Mouse (Mus musculus) midbrain, embryonic 10.5 days (tissue): ENCODE results near the gene Isyna1. TPM values are rescaled to one million over a fixed set of nuclear protein-coding genes. Genes with fewer than 3 reads are reported as not detected.
A peak's percentile ranks its signal among the peaks of the same experiment; 100 is the strongest.

Experiments used
- DNase-seq: peaks from one replicate; pipeline ENCODE4 v3.0.0-alpha.2; 2017; ENCODE audit warnings: low spot score
- H3K27ac ChIP-seq: fragments of 300-500 bp; sonication (generic); replicated peaks from 2 replicates; pipeline ENCODE4 v1.5.1; 2016; ENCODE audit warnings: mild to moderate bottlenecking
- H3K27me3 ChIP-seq: fragments of 300-500 bp; sonication (generic); 2 replicates; pipeline ENCODE4 v1.6.1; 2016; ENCODE audit warnings: low read depth, mild to moderate bottlenecking; ENCODE audit not compliant: poor library complexity, severe bottlenecking
- H3K36me3 ChIP-seq: fragments of 300-500 bp; sonication (generic); 2 replicates; pipeline ENCODE4 v1.6.1; 2016; ENCODE audit warnings: mild to moderate bottlenecking, moderate library complexity
- H3K4me1 ChIP-seq: fragments of 300-500 bp; sonication (generic); 2 replicates; pipeline ENCODE4 v1.6.1; 2016
- H3K4me3 ChIP-seq: fragments of 300-500 bp; sonication (generic); 2 replicates; pipeline ENCODE4 v1.5.1; 2016; ENCODE audit warnings: mild to moderate bottlenecking, moderate library complexity
- H3K9me3 ChIP-seq: fragments of 300-500 bp; sonication (generic); replicated peaks from 2 replicates; pipeline ENCODE4 v1.6.1; 2016; ENCODE audit warnings: mild to moderate bottlenecking
- WGBS: fragments of 180-500 bp; shearing (Covaris S2); methylation state at CpG from one replicate; pipeline ENCODE4 v1.1.7; 2016; 5-methylcytosine and 5-hydroxymethylcytosine counted together
- polyA plus RNA-seq: library from polyadenylated mRNA; unstranded; fragments of >200 nt; fragmentation: Nextera tagmentation; extraction: Ambion mirVana; gene quantifications from 2 replicates; pipeline ENCODE4 v1.2.1, GENCODE M21; 2016

Isyna1 gene
- polyA plus RNA-seq, 1 experiment from 2014 or later: 137 TPM

DNA sequence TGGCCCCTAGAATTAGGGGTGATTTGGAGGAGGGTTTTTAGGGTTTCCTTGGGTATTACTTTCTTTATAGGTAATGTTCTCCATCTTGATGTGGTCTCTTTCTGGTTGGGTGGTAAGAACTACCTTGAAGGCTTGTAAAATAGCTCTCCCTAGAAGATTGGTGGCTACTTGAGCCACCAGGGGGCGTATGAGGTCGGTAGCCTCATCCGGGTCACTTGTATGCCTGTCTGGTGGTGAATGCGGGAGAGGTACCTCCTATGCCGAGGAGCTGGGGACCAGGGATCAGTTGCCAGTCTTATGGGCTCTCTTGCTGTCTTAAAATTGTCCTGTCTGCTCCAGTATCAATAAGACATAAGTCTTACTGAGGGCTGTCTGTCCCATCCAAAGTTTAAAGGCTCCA, 30.9 kb downstream of the Isyna1 start:
- H3K4me1 ChIP-seq: peaks cover 19% of the 10 kb centered on the region
- WGBS: 21% methylated on average over 5 of the region's 5 CpGs
- no peaks in the 10 kb centered on the region for H3K9me3 ChIP-seq
- H3K27me3 ChIP-seq: peaks cover 41% of the 10 kb centered on the region
- DNase-seq: peak; percentile 66
- no peak overlapping the region for H3K4me3 ChIP-seq
- no peak overlapping the region for H3K27ac ChIP-seq
- no peaks in the 10 kb centered on the region for H3K36me3 ChIP-seq

GRCm38 (mm10) chr8:70627041-70627440, 32.9 kb downstream of the Isyna1 start:
- WGBS: 92% methylated on average over 5 of the region's 5 CpGs
- Histone ChIP-seq H3K4me1 (peaks cover 30% of the 10 kb centered on the region), H3K27me3 (peaks cover 40% of the 10 kb centered on the region), H3K4me3 (no peak overlapping the region), H3K36me3 (no peaks in the 10 kb centered on the region), H3K27ac (no peak overlapping the region), H3K9me3 (no peaks in the 10 kb centered on the region)
- no peak for DNase-seq

DNA sequence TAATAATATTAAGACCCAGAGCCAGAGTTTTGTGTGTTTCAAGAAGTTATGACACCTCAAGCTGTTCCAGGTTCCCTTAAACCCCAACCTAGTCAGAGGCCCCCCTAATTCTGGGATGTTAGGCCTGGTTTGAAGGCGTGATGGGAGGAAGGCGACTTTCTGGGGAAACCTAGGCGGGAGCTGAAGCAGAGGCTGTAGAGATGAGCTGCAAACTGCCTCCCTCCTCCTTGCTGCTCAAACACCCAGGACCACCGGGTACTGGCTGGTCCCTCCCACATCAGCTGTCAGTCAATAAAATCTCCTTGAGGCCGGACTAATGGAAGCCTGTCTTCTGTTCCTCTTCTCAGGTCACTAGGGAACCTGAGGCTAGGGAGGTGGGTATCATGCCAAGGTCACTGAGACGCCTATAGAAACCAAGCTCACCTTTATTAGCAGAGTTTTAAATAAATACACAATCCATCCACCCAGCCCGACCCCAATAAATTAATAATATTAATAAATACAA, 34.9 kb downstream of the Isyna1 start:
- H3K27me3 ChIP-seq: peaks cover 44% of the 10 kb centered on the region
- peak overlapping the region; percentile 60 for H3K4me3 ChIP-seq
- H3K27ac ChIP-seq: peak overlapping the region; percentile 83
- 63% methylated on average over 7 of the region's 7 CpGs for WGBS
- no peak for DNase-seq
- no peaks in the 10 kb centered on the region for H3K9me3 ChIP-seq
- peaks cover 35% of the 10 kb centered on the region for H3K4me1 ChIP-seq
- H3K36me3 ChIP-seq: no peaks in the 10 kb centered on the region

GRCm38 (mm10) chr8:70629574-70630531, 35.7 kb downstream of the Isyna1 start:
- WGBS: under 1% methylated on average over 60 of the region's 60 CpGs
- H3K9me3 ChIP-seq: no peaks in the 10 kb centered on the region
- H3K27me3 ChIP-seq: peaks cover 47% of the 10 kb centered on the region
- H3K4me3 ChIP-seq: peak overlapping the region; percentile 60
- no peaks in the 10 kb centered on the region for H3K36me3 ChIP-seq
- peak overlapping the region; percentile 83 for H3K27ac ChIP-seq
- peaks cover 35% of the 10 kb centered on the region for H3K4me1 ChIP-seq
- DNase-seq: peak; percentile 94

- Histone ChIP-seq H3K9me3 (no peaks in the 10 kb centered on the region), H3K36me3 (no peaks in the 10 kb centered on the region), H3K4me3 (peak overlapping the region; percentile 60; the same call in 1 of the 2 replicates), H3K27me3 (peaks cover 53% of the 10 kb centered on the region), H3K27ac (peak overlapping the region; percentile 83; the same call in 1 of the 2 replicates), H3K4me1 (peaks cover 40% of the 10 kb centered on the region)
- WGBS: 12% methylated on average over 22 of the region's 22 CpGs
- DNase-seq: peak; percentile 45
Observed at GRCm38 (mm10) chr8:70630532-70631381, 36.6 kb downstream of the Isyna1 start.

DNA sequence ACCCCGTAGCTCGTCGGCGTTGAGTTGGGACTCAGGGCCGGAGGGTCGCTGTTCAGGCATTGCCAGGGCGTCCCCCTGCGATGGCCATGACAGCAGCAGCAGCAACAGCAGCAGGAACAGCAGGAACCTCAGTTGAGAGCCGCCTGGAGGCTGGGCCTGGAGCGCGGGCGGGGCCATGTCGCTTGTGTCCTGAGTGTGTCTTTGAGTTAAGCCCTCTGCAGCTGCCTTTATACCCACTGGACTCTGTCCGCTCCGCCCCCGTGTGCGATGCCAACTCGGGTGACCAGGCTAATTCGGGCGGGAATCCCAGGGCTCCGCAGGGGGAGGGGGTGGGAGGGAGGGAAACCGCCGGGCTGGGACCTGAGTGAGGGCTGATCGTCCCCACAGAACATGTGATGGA, 37.3 kb downstream of the Isyna1 start:
- peaks cover 41% of the 10 kb centered on the region for H3K4me1 ChIP-seq
- H3K27ac ChIP-seq: 0 out of 2 replicates have a peak overlapping the region, but pooled peaks have one; percentile 2
- DNase-seq: no peak
- no peaks in the 10 kb centered on the region for H3K9me3 ChIP-seq
- peaks cover 53% of the 10 kb centered on the region for H3K27me3 ChIP-seq
- WGBS: 18% methylated on average over 24 of the region's 24 CpGs
- no peaks in the 10 kb centered on the region for H3K36me3 ChIP-seq
- peak overlapping the region; percentile 60; the same call in 1 of the 2 replicates for H3K4me3 ChIP-seq

DNA sequence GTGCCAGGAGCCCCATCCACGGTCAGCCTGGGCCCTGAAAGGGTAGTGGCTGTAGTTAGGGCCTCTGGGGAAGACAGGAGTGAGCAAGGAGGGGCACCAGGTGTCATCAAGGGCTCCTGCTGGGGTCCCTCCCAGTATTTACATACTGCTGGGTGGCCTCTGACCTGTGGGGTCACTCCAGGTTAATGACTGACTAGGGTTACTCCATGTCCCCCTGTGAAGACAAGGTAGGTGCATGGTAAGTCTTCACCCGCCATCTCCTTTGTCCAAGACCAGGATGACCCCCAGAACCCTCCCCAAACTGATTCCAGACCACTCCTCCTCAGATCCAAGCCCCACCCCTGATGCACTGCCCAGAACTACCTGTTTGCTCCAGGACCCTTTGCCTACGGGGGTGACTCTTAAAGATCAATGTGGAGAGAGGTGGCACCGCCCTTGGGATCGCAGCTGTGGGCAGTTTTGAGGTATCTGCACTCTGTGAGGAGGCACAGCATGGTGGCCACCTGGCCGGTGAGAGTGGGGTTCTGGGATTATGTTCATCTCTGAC, 38.2 kb downstream of the Isyna1 start, which contains the start of gene Gdf15:
Gene Gdf15 (minus strand): TSS at position 111 of the 547 bp plus-strand sequence.
- no peaks in the 10 kb centered on the region for H3K9me3 ChIP-seq
- WGBS: 74% methylated on average over 6 of the region's 6 CpGs
- H3K36me3 ChIP-seq: no peaks in the 10 kb centered on the region
- peak within 1 kb of the TSS; percentile 60; the same call in 1 of the 2 replicates for H3K4me3 ChIP-seq
- H3K4me1 ChIP-seq: peaks cover 51% of the 10 kb centered on the region
- 0 out of 2 replicates have a peak within 1 kb of the TSS, but pooled peaks have one; percentile 2 for H3K27ac ChIP-seq
- DNase-seq: no peak
- peaks cover 53% of the 10 kb centered on the region for H3K27me3 ChIP-seq

DNA sequence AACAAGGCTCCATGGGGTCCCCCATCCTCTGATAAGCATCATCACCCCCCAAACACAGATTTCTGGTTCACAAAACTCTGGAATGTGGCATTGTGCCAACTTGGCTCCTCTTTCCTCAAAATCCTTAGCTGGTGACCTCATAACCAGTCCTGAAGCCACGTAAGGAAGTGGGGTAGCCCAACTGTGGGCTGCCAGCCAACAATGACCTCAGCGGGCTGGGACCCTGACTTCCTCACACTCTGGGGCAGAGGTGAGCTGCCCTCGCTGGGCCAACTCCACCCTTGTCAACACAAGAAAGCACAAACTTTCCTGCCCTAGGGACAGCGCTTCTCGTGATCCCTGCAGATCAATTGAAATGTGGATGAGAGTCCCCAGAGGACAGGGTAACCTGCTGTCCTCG, 39.9 kb downstream of the Isyna1 start:
- H3K36me3 ChIP-seq: no peaks in the 10 kb centered on the region
- no peak overlapping the region for H3K4me3 ChIP-seq
- no peaks in the 10 kb centered on the region for H3K9me3 ChIP-seq
- no peak overlapping the region for H3K27ac ChIP-seq
- WGBS: 69% methylated on average over 6 of the region's 6 CpGs
- peaks cover 51% of the 10 kb centered on the region for H3K4me1 ChIP-seq
- peaks cover 46% of the 10 kb centered on the region for H3K27me3 ChIP-seq
- no peak for DNase-seq

DNA sequence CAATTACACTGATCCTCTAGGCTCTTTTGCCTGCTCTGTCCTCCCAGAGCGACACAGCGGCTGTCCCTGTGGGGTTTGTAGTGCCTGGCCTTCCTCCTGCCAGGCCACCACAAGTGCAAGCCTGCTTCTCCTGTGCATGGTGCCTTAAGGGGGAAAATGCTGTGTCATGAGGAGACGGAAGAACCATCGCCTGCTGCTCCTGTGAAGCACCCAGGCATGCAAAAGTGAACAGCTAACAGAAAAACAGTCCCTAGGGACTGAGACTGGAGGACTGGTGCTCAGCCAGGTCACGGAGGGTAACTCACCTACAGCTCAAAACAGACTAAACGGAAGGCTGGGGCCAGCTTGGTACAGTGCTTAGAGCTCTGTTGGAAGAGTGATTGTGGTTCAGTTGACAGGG, 41.4 kb downstream of the Isyna1 start:
- Histone ChIP-seq H3K9me3 (no peaks in the 10 kb centered on the region), H3K36me3 (no peaks in the 10 kb centered on the region), H3K4me3 (no peak overlapping the region), H3K27me3 (peaks cover 42% of the 10 kb centered on the region), H3K27ac (peak overlapping the region; percentile 34; the same call in 1 of the 2 replicates), H3K4me1 (peaks cover 36% of the 10 kb centered on the region)
- 77% methylated on average over 6 of the region's 6 CpGs for WGBS
- no peak for DNase-seq

DNA sequence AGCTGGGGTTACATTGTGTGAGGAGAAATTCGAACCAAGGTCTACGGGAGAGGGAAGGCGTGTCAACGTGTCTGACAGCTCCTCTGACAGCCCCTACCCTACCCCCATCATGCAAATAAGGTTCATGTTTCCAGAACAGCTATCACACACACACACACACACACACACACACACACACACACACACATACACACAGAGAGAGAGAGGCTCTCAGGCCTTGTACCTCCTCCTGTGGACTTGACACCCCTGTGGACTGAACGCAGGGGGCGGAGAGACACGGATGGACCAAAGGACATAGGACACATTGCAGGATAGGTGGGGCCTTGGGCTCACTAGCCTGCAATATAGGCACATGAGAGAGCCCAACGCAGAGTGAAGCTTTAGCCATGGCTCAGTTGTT, 42.7 kb downstream of the Isyna1 start:
- Histone ChIP-seq H3K27me3 (peaks cover 29% of the 10 kb centered on the region), H3K4me1 (peaks cover 23% of the 10 kb centered on the region), H3K4me3 (no peak overlapping the region), H3K36me3 (no peaks in the 10 kb centered on the region), H3K9me3 (no peaks in the 10 kb centered on the region), H3K27ac (peak overlapping the region; percentile 5; the same call in 1 of the 2 replicates)
- WGBS: 65% methylated on average over 8 of the region's 8 CpGs
- no peak for DNase-seq

DNA sequence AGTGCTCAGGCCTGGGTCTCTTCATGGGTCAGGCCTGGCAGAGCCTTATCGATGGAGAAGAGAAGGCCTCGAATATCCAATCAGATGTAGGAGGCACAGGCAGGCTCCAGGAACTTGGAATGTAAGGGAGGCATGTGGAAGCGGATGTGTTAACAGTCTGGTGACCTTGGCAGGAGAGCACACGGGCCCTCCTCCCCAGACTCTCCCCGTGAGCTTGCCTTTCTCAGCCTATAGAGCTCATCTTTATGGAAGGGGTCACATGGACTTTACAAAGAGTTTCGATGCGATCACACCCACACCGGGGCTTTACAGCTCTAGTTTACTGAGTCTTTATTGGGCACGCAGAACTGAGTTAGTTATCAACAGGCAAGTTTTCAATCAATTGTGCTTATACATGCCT, 44.6 kb downstream of the Isyna1 start:
- H3K36me3 ChIP-seq: no peaks in the 10 kb centered on the region
- H3K4me3 ChIP-seq: no peak overlapping the region
- no peak for DNase-seq
- H3K27me3 ChIP-seq: 0 out of 2 replicates have a peak, but pooled peaks cover 10% of the 10 kb centered on the region
- H3K9me3 ChIP-seq: no peaks in the 10 kb centered on the region
- peaks cover 16% of the 10 kb centered on the region for H3K4me1 ChIP-seq
- WGBS: 83% methylated on average over 9 of the region's 9 CpGs
- H3K27ac ChIP-seq: no peak overlapping the region; the same call in 1 of the 2 replicates

DNA sequence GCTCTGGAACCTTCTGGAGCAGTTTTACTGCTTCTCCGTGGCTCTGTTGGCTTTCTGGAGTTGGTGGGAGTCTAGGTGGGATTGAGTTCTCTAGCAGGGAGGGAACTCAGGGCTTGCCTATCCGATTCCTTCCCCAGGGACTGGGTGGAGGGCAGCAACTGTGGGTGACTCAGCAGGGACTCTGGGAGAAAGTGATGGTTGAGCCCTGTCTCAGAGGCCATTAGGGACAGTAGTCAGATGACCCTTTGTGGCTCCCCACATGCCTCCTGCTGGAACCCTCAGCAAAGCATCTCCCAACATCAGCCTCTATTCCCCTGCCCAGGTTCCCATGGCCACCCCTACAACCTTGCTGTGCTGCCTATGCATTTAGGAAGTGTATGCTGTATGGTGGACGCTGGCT, 48.8 kb downstream of the Isyna1 start:
- H3K4me3 ChIP-seq: no peak overlapping the region
- no peak overlapping the region; the same call in 1 of the 2 replicates for H3K27ac ChIP-seq
- H3K4me1 ChIP-seq: peaks cover 26% of the 10 kb centered on the region
- H3K9me3 ChIP-seq: no peaks in the 10 kb centered on the region
- no peaks in the 10 kb centered on the region; the same call in 1 of the 2 replicates for H3K27me3 ChIP-seq
- DNase-seq: no peak
- WGBS: 72% methylated on average over 3 of the region's 3 CpGs
- no peaks in the 10 kb centered on the region for H3K36me3 ChIP-seq
